Mouse (Mus musculus) bone marrow macrophage, adult 2 months (primary cell): ENCODE measurements around the gene Alkbh2. TPM values are rescaled to one million over a fixed set of nuclear protein-coding genes. Genes with fewer than 3 reads are reported as not detected.

ENCODE experiments used
- H3K27ac ChIP-seq: 2 replicates; pipeline ENCODE4 v1.5.1; 2012; ENCODE audit warnings: low read depth, low read length; ENCODE audit not compliant: insufficient read depth
- H3K4me1 ChIP-seq: 2 replicates; pipeline ENCODE4 v1.6.1; 2012; ENCODE audit warnings: low read length; ENCODE audit not compliant: control insufficient read depth, insufficient read depth
- H3K4me3 ChIP-seq: 2 replicates; pipeline ENCODE4 v1.5.1; 2012; ENCODE audit warnings: mild to moderate bottlenecking, low read length, moderate library complexity; ENCODE audit not compliant: insufficient read depth
- CTCF ChIP-seq: IDR thresholded peaks from 2 replicates; pipeline ENCODE4 v1.5.1; 2012; ENCODE audit warnings: low read depth, mild to moderate bottlenecking, low read length, moderate library complexity
- POLR2A ChIP-seq: IDR thresholded peaks from 2 replicates; pipeline ENCODE4 v1.6.1; 2012; ENCODE audit warnings: mild to moderate bottlenecking, low read depth, low read length, borderline replicate concordance
- polyA plus RNA-seq: library from polyadenylated mRNA; stranded (reverse); fragments of >200 nt; gene quantifications from 2 replicates; pipeline ENCODE4 v1.2.4, GENCODE M21; 2012; ENCODE audit not compliant: missing spikeins, insufficient read depth, insufficient read length

Gene Alkbh2
- polyA plus RNA-seq, 1 experiment, result 3.3 TPM

DNA sequence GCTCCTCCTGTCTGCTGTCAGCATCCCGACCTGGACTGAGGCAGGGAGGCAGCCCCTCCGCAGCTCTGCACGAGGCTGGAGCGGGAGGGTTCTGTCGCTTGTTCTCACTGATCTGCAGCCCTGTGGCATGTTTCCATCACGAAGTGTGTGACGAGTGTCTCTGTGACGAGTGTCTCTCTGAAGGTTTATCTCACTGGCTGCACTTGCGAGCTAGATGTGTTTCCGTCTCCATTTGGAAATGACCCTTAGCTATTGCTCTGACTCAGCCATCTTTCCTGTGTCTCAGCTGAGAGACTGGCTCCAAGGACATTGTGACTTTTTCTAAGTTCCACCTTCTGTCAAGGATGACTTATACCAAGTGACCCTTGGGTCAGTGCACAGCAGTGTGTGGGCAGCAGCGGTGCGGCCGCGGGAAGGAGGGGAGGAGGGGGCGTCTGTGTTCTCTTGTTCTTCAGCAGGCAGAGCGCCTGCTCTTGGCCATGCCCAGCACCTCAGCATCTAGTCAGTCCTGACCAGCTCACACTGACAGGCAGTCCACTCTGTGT is 21.6 kb downstream of the Alkbh2 start:
- peaks cover 19% of the 10 kb centered on the region for H3K4me1 ChIP-seq
- no peak overlapping the region for H3K27ac ChIP-seq
- no peak for TF ChIP-seq CTCF
- no peak for TF ChIP-seq POLR2A
- H3K4me3 ChIP-seq, result no peak overlapping the region

- Histone ChIP-seq H3K4me3 (no peak overlapping the region), H3K4me1 (peaks cover 26% of the 10 kb centered on the region), H3K27ac (peak overlapping the region; percentile 45)
- no peak for TF ChIP-seq POLR2A
- TF ChIP-seq CTCF, result no peak
Observed at GRCm38 (mm10) chr5:114102807-114103206, 25.2 kb downstream of the Alkbh2 start.

DNA sequence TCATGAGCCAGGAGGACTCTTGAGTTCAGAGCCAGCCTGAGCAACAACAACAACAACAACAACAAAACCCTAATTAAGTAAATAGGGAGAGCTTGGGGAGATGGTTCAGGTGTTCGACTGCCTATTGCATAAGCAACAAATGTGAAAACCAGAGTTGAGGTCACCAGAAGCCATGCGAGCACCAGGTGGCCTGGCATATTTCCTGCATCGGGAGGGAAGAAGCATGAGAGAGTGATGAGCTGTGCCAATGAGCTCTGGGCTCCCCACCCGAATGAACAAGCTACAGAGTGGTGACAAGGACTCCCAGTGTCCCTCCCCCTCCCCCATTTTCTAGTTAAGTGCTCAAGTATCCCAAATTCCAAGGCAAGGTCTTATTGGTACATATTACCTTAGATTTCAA is 26.1 kb downstream of the Alkbh2 start:
- no peak overlapping the region for H3K27ac ChIP-seq
- no peak for TF ChIP-seq CTCF
- TF ChIP-seq POLR2A, result no peak
- H3K4me3 ChIP-seq, result no peak overlapping the region
- H3K4me1 ChIP-seq, result peaks cover 26% of the 10 kb centered on the region

- H3K4me1 ChIP-seq, result peaks cover 26% of the 10 kb centered on the region
- H3K27ac ChIP-seq, result no peak overlapping the region
- TF ChIP-seq POLR2A (no peak), CTCF (no peak)
- peak overlapping the region; percentile 87 for H3K4me3 ChIP-seq
Observed at GRCm38 (mm10) chr5:114100390-114101099, 27.5 kb downstream of the Alkbh2 start.

DNA sequence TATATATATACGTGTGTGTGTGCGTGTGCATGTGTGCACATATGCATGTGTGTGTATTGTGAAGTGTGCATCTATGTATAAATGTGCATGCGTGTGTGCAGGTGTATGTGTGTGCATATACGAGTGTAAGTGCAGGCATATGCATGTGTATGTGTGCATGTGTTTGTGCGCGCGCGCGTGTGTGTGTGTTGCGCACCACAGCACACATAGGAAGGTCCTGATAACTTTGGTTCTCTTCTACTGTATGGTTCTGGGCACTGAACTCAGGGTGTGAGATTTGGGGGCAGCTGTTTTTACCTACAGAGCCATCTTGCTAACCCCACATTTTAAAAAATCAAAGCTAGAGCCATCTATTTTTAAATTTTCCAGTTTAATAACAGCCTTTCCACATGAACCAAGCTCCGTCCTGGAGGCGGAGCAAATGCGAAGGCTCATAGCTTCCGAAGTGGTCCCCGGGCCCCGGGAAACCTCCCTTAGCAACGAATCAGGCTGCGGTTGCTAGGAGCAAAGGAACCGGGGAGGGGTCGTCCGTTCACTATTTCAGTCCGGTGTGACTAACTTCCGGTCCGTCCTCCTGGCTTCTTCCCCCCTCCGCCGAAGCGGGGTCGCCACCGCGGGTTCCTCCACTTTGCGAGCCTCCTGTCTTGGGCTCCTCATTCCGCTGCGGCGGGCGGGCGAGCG is 28.2 kb downstream of the Alkbh2 start:
- Histone ChIP-seq H3K27ac (no peak overlapping the region), H3K4me1 (peaks cover 26% of the 10 kb centered on the region)
- no peak for TF ChIP-seq POLR2A
- TF ChIP-seq CTCF, result no peak

DNA sequence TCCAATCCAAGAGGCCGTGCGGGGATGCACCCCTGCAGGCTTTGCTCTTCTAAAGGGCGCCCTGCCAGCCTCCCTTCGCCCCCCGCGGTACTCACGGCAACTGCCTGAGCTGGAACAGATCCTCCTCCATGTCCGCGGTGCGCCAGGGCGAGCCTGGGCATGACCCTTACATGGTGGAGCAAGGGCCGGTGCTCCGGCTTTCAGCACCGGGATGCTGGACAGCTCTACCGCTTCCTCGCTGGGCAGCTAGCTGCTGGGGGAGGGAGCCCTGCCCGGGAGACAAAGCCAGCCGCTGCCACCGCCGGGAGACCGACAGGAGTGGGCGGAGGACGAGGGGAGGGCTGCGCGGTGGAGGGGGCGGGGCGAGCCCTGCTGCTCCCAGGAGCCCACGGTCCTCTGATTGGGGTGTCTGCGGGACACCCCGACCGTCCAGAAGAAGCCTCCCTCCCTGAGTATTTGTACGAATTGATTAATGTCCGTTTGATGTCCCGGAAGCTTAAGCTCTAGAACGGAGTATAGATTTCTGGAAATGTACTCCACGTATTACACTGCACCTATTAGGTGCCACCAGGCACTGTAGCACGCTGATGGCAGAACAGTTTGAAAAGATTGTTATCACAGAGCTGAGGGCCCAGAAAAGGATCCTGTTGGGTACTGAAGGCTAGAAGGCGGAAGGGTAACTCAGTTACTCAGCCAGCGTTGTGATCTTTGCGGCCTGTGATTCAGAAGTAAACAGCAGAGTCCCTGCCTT is 36.8 kb downstream of the Alkbh2 start, which contains the start of gene Svop:
Svop (minus strand) TSS at position 514 of the 751 bp plus-strand sequence.
- TF ChIP-seq POLR2A, result no peak
- TF ChIP-seq CTCF, result no peak
- Histone ChIP-seq H3K4me3 (no peak within 1 kb of the TSS), H3K27ac (no peak within 1 kb of the TSS), H3K4me1 (0 out of 2 replicates have a peak, but pooled peaks cover 2% of the 10 kb centered on the region)

More for the DNA sequence above, 28.2 kb downstream of the Alkbh2 start:
- peak overlapping the region; percentile 87 for H3K4me3 ChIP-seq

GRCm38 (mm10) chr5:114090421-114091013 is 37.5 kb downstream of the Alkbh2 start:
- Histone ChIP-seq H3K27ac (no peak overlapping the region), H3K4me1 (0 out of 2 replicates have a peak, but pooled peaks cover 2% of the 10 kb centered on the region), H3K4me3 (no peak overlapping the region)
- no peak for TF ChIP-seq CTCF
- TF ChIP-seq POLR2A, result no peak

GRCm38 (mm10) chr5:114087875-114088480 is 40.0 kb downstream of the Alkbh2 start:
- no peak overlapping the region for H3K4me3 ChIP-seq
- 0 out of 2 replicates have a peak, but pooled peaks cover 2% of the 10 kb centered on the region for H3K4me1 ChIP-seq
- H3K27ac ChIP-seq, result no peak overlapping the region
- no peak for TF ChIP-seq POLR2A
- no peak for TF ChIP-seq CTCF

GRCm38 (mm10) chr5:114085501-114085900 is 42.5 kb downstream of the Alkbh2 start:
- no peak overlapping the region for H3K4me3 ChIP-seq
- H3K4me1 ChIP-seq, result 0 out of 2 replicates have a peak, but pooled peaks cover 2% of the 10 kb centered on the region
- no peak overlapping the region for H3K27ac ChIP-seq
- TF ChIP-seq CTCF (no peak), POLR2A (no peak)
